Mouse (Mus musculus) CD8-positive naive resting alpha-beta T cell, adult 57 days (primary cell): Measurements from ENCODE around the gene Btbd2. TPM values are rescaled to one million over a fixed set of nuclear protein-coding genes. Genes with fewer than 3 reads are reported as not detected.

Source experiments
- total RNA-seq: library from RNA; stranded (reverse); gene quantifications from one replicate; pipeline ENCODE4 v1.2.4, GENCODE M21; 2023

Gene Btbd2
- 20.7 TPM for total RNA-seq

DNA sequence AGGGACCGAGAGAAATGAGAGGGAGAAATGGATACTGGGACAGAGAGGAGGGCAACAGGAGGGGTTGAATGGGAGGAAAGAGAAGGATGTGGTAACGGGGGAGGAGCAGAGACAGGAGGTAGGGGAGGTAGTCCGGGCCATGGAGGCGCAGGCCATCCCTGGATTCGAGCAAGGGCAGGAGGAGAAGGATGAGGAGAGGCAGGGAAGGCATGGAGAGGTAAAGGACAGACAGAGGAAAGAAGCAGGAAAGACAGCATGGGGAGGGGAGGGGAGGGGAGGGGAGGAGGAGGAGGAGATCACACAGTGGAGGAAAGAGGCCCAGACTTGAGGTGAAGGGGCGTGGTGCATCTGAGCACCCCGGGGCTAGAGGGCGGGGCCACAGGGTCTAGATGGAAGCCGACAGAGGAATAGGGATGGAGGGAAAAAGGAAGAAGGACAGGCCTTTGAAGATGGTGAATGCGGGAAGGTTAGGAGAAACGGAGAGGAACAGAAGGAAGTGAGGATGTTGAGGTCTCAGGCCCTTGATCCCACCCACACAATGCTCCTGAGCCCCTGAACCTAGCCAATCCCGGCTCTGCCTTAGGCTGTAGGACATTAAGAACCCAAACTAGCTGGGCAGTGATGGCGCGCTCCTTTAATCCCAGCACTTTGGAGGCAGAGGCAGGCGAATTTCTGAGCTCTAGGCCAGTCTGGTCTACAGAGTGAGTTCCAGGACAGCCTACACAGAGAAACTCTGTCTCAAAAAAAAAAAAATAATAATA is at the start of gene Btbd2:
Gene Btbd2 (minus strand): TSS at position 209 of the 761 bp plus-strand sequence.

DNA sequence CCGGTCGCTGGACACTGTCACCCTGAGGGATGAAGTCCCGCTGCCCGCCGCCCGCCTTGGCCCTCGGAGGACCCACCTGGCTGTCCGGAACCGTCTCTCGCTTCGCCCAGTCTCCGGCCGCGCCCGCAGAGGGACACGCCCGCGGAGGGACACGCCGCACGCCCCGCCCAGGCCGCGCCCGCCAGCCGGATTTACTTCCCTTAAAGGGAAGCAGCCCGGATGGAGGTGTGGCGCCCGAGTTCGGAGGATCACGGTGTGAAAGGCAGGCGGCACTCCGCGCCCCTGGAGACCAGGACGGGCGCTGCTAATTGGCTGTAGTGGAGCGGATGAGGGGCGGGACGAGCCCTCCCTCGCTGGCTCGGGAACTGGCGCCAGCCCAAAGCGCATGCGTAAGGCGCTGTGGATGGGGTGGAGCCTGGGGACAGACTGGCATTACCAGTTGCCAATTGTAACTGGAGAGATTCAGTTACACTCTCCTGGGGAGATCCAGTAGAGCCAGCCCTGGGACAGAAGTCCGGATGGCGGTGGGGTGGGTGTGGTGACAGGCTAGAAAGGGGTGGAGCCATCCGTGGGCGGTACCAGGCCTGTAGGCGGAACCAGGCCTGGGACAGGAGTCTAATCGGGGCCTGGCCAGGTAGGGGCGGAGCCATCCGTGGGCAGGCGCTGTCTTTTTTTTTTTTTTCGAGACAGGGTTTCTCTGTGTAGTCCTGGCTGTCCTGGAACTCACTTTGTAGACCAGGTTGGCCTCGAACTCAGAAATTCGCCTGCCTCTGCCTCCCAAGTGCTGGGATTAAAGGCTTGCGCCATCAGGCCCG is 45.1 kb upstream of the Btbd2 start, which contains the start of the genes Mob3a and Izumo4:
Gene Mob3a (minus strand): TSS at position 257 of the 815 bp plus-strand sequence.
Gene Izumo4 (plus strand): TSS at position 464 of the 815 bp plus-strand sequence.

GRCm38 (mm10) chr10:80677942-80678436 is 21.1 kb upstream of the Btbd2 start, which contains the start of gene Mknk2:
Gene Mknk2 (minus strand): TSS chr10:80678112.

GRCm38 (mm10) chr10:80622661-80623456 is 34.0 kb downstream of the Btbd2 start, which contains the start of gene Csnk1g2:
Gene Csnk1g2 (plus strand): TSS chr10:80622838.

GRCm38 (mm10) chr10:80605721-80606120 is 51.1 kb downstream of the Btbd2 start, which contains the start of gene Gm49322:
Gene Gm49322 (plus strand): TSS chr10:80606021.

DNA sequence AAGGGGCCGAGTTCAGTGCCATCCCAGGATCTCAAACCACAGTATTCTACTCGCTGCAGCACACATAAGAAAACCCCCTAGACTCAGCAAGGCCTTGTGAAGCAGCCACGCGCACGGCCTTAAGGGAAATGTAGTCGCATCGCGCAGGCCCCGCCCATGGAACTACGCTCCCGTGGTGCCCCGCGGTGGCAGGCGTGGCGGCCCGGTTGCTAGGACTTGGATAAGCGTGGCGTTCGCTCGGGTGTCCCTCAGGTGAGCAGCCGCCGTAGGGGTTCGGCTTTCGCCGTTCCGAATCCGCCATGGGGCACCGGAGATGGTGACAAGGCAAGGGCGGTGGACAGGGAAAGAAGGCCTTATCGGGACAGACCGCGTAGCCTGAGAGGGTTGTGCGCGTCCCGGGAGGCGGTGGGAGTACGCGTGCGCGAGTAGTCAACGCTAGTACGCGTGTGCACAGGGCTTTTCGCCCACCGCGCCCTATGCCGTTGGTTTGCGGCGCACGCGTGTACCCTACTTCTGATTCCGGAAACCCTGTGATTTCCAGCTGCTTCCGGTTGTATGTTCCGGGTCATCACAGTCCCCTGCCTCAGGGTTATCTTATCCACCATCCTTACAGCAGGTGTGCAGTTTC is 54.1 kb downstream of the Btbd2 start, which contains the start of the genes Scamp4 and Adat3:
Gene Scamp4 (plus strand): TSS at position 175 of the 628 bp plus-strand sequence.
Gene Adat3 (plus strand): TSS at position 183 of the 628 bp plus-strand sequence.

Other genes starting within 250 kb of the Btbd2 start
- gene Tcf3, start 223.4 kb downstream of the Btbd2 start, total RNA-seq: 102 TPM
- not detected for gene Onecut3, start 162.2 kb downstream of the Btbd2 start, total RNA-seq
- not detected for gene Atp8b3, start 117.9 kb downstream of the Btbd2 start, total RNA-seq
- 128 TPM for gene Rexo1, start 95.5 kb downstream of the Btbd2 start, total RNA-seq
- 27.5 TPM for gene Klf16, start 79.8 kb downstream of the Btbd2 start, total RNA-seq
- gene Abhd17a, start 66.7 kb downstream of the Btbd2 start, total RNA-seq: 52.0 TPM
- 46.9 TPM for gene Scamp4, start 54.2 kb downstream of the Btbd2 start, total RNA-seq
- gene Adat3, start 54.2 kb downstream of the Btbd2 start, total RNA-seq: 6.0 TPM
- gene Gm49322, start 51.0 kb downstream of the Btbd2 start, total RNA-seq: 4.5 TPM
- gene Csnk1g2, start 34.2 kb downstream of the Btbd2 start, total RNA-seq: 209 TPM
- 330 TPM for gene Mknk2, start 21.0 kb upstream of the Btbd2 start, total RNA-seq
- 138 TPM for gene Mob3a, start 44.9 kb upstream of the Btbd2 start, total RNA-seq
- gene Izumo4, start 45.1 kb upstream of the Btbd2 start, total RNA-seq: 45.1 TPM
- 123 TPM for gene Ap3d1, start 85.2 kb upstream of the Btbd2 start, total RNA-seq
- 72.9 TPM for gene Dot1l, start 98.1 kb upstream of the Btbd2 start, total RNA-seq
- gene Sf3a2, start 141.1 kb upstream of the Btbd2 start, total RNA-seq: 81.1 TPM
- gene Plekhj1, start 141.6 kb upstream of the Btbd2 start, total RNA-seq: 141 TPM
- 1.4 TPM for gene Amh, start 148.2 kb upstream of the Btbd2 start, total RNA-seq
- gene Jsrp1, start 156.4 kb upstream of the Btbd2 start, total RNA-seq: not detected
- 517 TPM for gene Oaz1, start 169.6 kb upstream of the Btbd2 start, total RNA-seq
- gene Lingo3, start 187.0 kb upstream of the Btbd2 start, total RNA-seq: not detected
- 31.3 TPM for gene Lsm7, start 198.1 kb upstream of the Btbd2 start, total RNA-seq
- gene Sppl2b, start 198.2 kb upstream of the Btbd2 start, total RNA-seq: 25.5 TPM
- gene Tmprss9, start 214.8 kb upstream of the Btbd2 start, total RNA-seq: not detected
- 62.9 TPM for gene Timm13, start 243.9 kb upstream of the Btbd2 start, total RNA-seq